Comparison of ENCODE assay signal across 8 mouse cellular contexts in the genomic region with DNA sequence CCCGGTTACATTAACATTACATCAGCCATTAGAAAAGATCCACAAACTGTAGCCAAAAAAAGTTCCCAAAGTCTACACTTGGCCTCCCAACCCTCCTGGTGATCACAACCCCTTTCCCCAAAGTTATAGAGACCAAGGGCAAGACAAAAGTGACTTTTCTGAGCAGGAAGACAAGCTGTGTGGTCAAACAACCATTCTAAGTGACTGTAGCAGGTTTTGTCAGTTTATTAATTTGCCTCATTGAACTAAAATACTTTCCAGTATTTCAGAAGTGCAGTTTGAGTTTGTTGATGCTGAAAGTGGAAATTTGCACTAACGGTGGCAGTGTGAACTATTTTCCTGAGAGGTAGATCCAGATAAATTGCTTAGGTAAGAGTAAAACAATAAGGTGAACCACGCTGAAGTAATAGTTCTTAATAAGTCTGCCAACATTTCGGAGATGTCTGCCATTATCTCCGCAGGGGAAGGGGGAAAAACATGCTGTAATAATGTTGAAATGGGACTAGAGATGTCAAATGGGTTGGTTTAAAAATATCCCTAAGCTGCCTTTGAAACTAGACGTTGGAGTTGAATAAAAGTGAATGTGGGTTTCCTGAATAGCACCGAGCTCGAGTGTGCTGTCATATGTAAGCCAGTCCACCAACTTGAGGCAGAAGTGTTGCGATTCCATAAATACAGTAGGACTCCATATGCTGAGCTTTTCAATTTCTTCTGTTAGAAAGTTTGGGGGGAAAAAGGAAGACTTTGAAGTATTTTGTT. TPM values are rescaled to one million over a fixed set of nuclear protein-coding genes. Genes with fewer than 3 reads are reported as not detected.
A peak's percentile ranks its signal among the peaks of the same experiment; 100 is the strongest.
DNase-seq lines count a peak whose midpoint lies in the region; ATAC-seq and TF ChIP-seq lines count a peak whose summit lies in the region.

No protein-coding gene starts in this region.

- WGBS in lung, embryonic 14.5 days = 28% methylated on average over 9 of the region's 9 CpGs
- 31% methylated on average over 9 of the region's 9 CpGs for WGBS in embryonic facial prominence, embryonic 12.5 days
- 13% methylated on average over 9 of the region's 9 CpGs for whole genome bisulfite sequencing in neural tube, embryonic 12.5 days

- no peak for TF ChIP-seq CTCF in lung, embryonic 14.5 days (IDR thresholded peaks at IDR 0.05; ENCODE audit: low read depth)

- peaks cover 17% of the 10 kb centered on the region for H3K36me3 ChIP-seq in lung, embryonic 14.5 days (ENCODE audit: insufficient read depth)
- H3K36me3 ChIP-seq in embryonic facial prominence, embryonic 12.5 days = peaks cover 15% of the 10 kb centered on the region
- peaks cover 10% of the 10 kb centered on the region; the same call in 1 of the 2 replicates for H3K36me3 ChIP-seq in neural tube, embryonic 12.5 days

- H3K4me2 ChIP-seq in lung, embryonic 14.5 days = peak overlapping the region; percentile 92
- H3K4me2 ChIP-seq in embryonic facial prominence, embryonic 12.5 days (replicated peaks) = peak overlapping the region; percentile 70
- H3K4me2 ChIP-seq in neural tube, embryonic 12.5 days (replicated peaks) = peak overlapping the region; percentile 61

- DNase-seq in lung, embryonic 14.5 days = no peak
- no peak for DNase-seq in lung, postnatal 25 days (ENCODE audit: low spot score)
- DNase-seq in induced T-regulatory cell, adult 2 months (ENCODE audit: low read depth) = peak; percentile 35
- DNase-seq in urinary bladder, adult 18-20 months (ENCODE audit: low spot score in 2 of 2) = no peak
- DNase-seq in urinary bladder, postnatal 25 days (ENCODE audit: low spot score) = no peak
- no peak for DNase-seq in thymus, adult 18-20 months

- H3K27me3 ChIP-seq in lung, embryonic 14.5 days (ENCODE audit: insufficient read depth, low read length) = no peaks in the 10 kb centered on the region
- H3K27me3 ChIP-seq in embryonic facial prominence, embryonic 12.5 days = no peaks in the 10 kb centered on the region
- no peaks in the 10 kb centered on the region for H3K27me3 ChIP-seq in neural tube, embryonic 12.5 days (replicated peaks)

- H3K9me3 ChIP-seq in lung, embryonic 14.5 days (ENCODE audit: low read depth, low read length) = no peaks in the 10 kb centered on the region
- no peaks in the 10 kb centered on the region for H3K9me3 ChIP-seq in embryonic facial prominence, embryonic 12.5 days
- no peaks in the 10 kb centered on the region for H3K9me3 ChIP-seq in neural tube, embryonic 12.5 days

- peak overlapping the region; percentile 89 for H3K27ac ChIP-seq in lung, embryonic 14.5 days (ENCODE audit: low read depth)
- H3K27ac ChIP-seq in embryonic facial prominence, embryonic 12.5 days = peak overlapping the region; percentile 41; the same call in 1 of the 2 replicates
- H3K27ac ChIP-seq in neural tube, embryonic 12.5 days = peak overlapping the region; percentile 99

- peak overlapping the region; percentile 86 for H3K9ac ChIP-seq in lung, embryonic 14.5 days
- peak overlapping the region; percentile 87; the same call in 1 of the 2 replicates for H3K9ac ChIP-seq in embryonic facial prominence, embryonic 12.5 days
- H3K9ac ChIP-seq in neural tube, embryonic 12.5 days = peak overlapping the region; percentile 97

- peaks cover 9% of the 10 kb centered on the region for H3K4me1 ChIP-seq in lung, embryonic 14.5 days (ENCODE audit: insufficient read depth)
- peaks cover 41% of the 10 kb centered on the region for H3K4me1 ChIP-seq in embryonic facial prominence, embryonic 12.5 days
- peaks cover 48% of the 10 kb centered on the region for H3K4me1 ChIP-seq in neural tube, embryonic 12.5 days

- no peak for ATAC-seq in lung, embryonic 14.5 days (ENCODE audit: insufficient read depth)
- ATAC-seq in embryonic facial prominence, embryonic 12.5 days (ENCODE audit: insufficient number of reproducible peaks, insufficient read depth, low FRiP score, low TSS enrichment) = no peak
- ATAC-seq in neural tube, embryonic 12.5 days (ENCODE audit: low FRiP score, low read depth) = no peak

- peak overlapping the region; percentile 74 for H3K4me3 ChIP-seq in lung, embryonic 14.5 days (ENCODE audit: low read depth, low read length)
- H3K4me3 ChIP-seq in embryonic facial prominence, embryonic 12.5 days = peak overlapping the region; percentile 76
- peak overlapping the region; percentile 82 for H3K4me3 ChIP-seq in neural tube, embryonic 12.5 days

RNA-seq across cellular contexts. Expression of a gene that starts 1.8 kb away (rescaled TPM):
- 2.1 and 3.0 TPM in 2 replicates for polyA plus RNA-seq in lung, embryonic 14.5 days (2014; fragmentation: Nextera tagmentation; extraction: Ambion mirVana)
- 3.5 and 3.6 TPM in 2 replicates for polyA plus RNA-seq in embryonic facial prominence, embryonic 12.5 days (2016; fragmentation: Nextera tagmentation; extraction: Ambion mirVana)
- polyA plus RNA-seq in neural tube, embryonic 12.5 days (2016; fragmentation: Nextera tagmentation; extraction: Ambion mirVana) = 6.6 and 10.4 TPM in 2 replicates

Comparison
In these comparisons a context has a peak if more than half of its experiments do, and no peak if none do; other contexts are left out.
1. H3K27ac ChIP-seq: peak in every context shown above with its lines; median percentile 99 in neural tube, embryonic 12.5 days; 89 in lung, embryonic 14.5 days; 41 in embryonic facial prominence, embryonic 12.5 days.